Mouse (Mus musculus) hindbrain, embryonic 14.5 days (tissue): Measurements from ENCODE around the gene Pex14. TPM values are rescaled to one million over a fixed set of nuclear protein-coding genes. Genes with fewer than 3 reads are reported as not detected.

Experiments used
- ATAC-seq: fragments of 200-750 bp; cut with Nextera tagmentation; 2 replicates; pipeline ENCODE4 v1.8.0; 2017; ENCODE audit warnings: moderate number of reproducible peaks, mild to moderate bottlenecking, moderate TSS enrichment, moderate library complexity; ENCODE audit not compliant: low FRiP score
- DNase-seq: peaks from one replicate; pipeline ENCODE4 v3.0.0-alpha.2; 2015; ENCODE audit warnings: low spot score
- H3K27ac ChIP-seq: fragments of 300-500 bp; sonication (generic); 2 replicates; pipeline ENCODE4 v1.5.1; 2014; ENCODE audit warnings: mild to moderate bottlenecking, moderate library complexity
- H3K27me3 ChIP-seq: fragments of 300-500 bp; sonication (generic); 2 replicates; pipeline ENCODE4 v1.6.1; 2014; ENCODE audit warnings: mild to moderate bottlenecking, low read length, mixed read lengths; ENCODE audit not compliant: control insufficient read depth, insufficient read depth
- H3K36me3 ChIP-seq: fragments of 300-500 bp; sonication (generic); replicated peaks from 2 replicates; pipeline ENCODE4 v1.6.1; 2014; ENCODE audit not compliant: control insufficient read depth, insufficient read depth
- H3K4me1 ChIP-seq: fragments of 300-500 bp; sonication (generic); replicated peaks from 2 replicates; pipeline ENCODE4 v1.6.1; 2014; ENCODE audit warnings: antibody characterized with exemption, low read length, mixed read lengths; ENCODE audit not compliant: control insufficient read depth, insufficient read depth
- H3K4me2 ChIP-seq: fragments of 300-500 bp; sonication (generic); replicated peaks from 2 replicates; pipeline ENCODE4 v1.6.1; 2014; ENCODE audit warnings: mild to moderate bottlenecking, moderate library complexity
- H3K4me3 ChIP-seq: fragments of 300-500 bp; sonication (generic); replicated peaks from 2 replicates; pipeline ENCODE4 v1.5.1; 2014; ENCODE audit warnings: mild to moderate bottlenecking, low read length
- H3K9ac ChIP-seq: fragments of 300-500 bp; sonication (generic); 2 replicates; pipeline ENCODE4 v1.6.1; 2014
- H3K9me3 ChIP-seq: fragments of 300-500 bp; sonication (generic); 2 replicates; pipeline ENCODE4 v1.6.1; 2016; ENCODE audit warnings: low read length; ENCODE audit not compliant: control insufficient read depth
- WGBS: fragments of 180-500 bp; shearing (Covaris S2); extraction: QIAGEN DNeasy Blood & Tissue Kit; methylation state at CpG from one replicate; pipeline ENCODE4 v1.1.7; 2014; 5-methylcytosine and 5-hydroxymethylcytosine counted together
- polyA plus RNA-seq: library from polyadenylated mRNA; unstranded; fragments of >200 nt; fragmentation: Nextera tagmentation; extraction: Ambion mirVana; gene quantifications from 2 replicates; pipeline ENCODE4 v1.2.1, GENCODE M21; 2014

Gene Pex14
- polyA plus RNA-seq, 1 experiment from 2014 or later: 47.0 TPM

DNA sequence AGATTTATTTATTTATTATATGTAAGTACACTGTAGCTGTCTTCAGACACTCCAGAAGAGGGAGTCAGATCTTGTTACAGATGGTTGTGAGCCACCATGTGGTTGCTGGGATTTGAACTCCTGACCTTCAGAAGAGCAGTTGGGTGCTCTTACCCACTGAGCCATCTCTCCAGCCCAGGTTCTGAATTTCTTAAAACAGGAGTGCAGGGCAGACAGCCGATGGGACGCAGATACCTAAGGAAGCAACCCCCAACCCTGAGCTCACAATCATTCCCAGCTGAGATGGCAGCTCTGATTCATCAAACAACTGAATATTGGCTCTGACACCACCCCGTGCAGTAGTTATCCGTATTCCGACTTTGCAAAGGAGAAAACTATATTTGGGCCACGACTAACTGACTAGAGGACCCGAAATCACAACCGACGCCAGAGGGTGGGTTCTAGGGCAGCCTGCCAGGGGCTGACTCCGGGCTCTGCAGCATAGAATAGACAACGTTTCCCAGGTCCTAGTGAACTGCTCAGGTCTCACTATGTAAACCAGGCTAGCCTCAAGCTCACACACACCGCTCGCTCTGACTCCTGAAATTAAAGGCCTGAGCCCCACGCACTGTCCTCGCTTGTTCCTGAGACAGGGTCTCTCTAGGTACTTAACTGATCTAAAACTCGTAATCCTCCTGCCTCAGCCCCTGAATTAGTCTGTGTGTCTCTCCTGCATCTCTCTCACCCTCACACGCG lies 36.6 kb upstream of the Pex14 start:
- H3K36me3 ChIP-seq: no peaks in the 10 kb centered on the region
- DNase-seq (no peak), ATAC-seq (no peak)
- 0 out of 2 replicates have a peak, but pooled peaks cover 5% of the 10 kb centered on the region for H3K4me1 ChIP-seq
- H3K4me2 ChIP-seq: peak overlapping the region; percentile 68
- WGBS: 68% methylated on average over 18 of the region's 18 CpGs
- no peak overlapping the region for H3K27ac ChIP-seq
- no peaks in the 10 kb centered on the region for H3K9me3 ChIP-seq
- H3K4me3 ChIP-seq: peak overlapping the region; percentile 71
- H3K9ac ChIP-seq: peak overlapping the region; percentile 73; the same call in 1 of the 2 replicates
- no peaks in the 10 kb centered on the region for H3K27me3 ChIP-seq

DNA sequence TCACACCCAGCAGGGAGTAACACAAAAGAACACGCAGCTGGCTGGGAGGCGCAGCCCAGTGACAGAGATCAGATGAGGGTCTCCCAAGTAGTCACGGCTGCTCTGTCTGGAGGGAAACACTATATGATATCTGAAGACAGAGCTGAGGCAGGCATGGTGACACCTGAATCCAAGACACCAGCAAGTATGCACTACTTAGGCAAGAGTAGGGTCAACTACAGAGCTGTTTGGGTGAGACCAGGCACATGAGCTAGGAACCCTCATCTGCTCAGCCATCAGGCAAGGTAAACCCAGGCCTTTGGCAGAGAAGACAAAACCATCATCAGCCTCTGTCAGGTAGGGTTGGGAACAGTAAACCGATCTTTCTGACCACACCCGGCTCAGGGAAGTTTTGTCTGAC lies 33.7 kb upstream of the Pex14 start:
- 0 out of 2 replicates have a peak overlapping the region, but pooled peaks have one; percentile 5 for H3K9ac ChIP-seq
- no peak for DNase-seq
- H3K36me3 ChIP-seq: peaks cover 8% of the 10 kb centered on the region; the same call in 1 of the 2 replicates
- H3K4me1 ChIP-seq: 0 out of 2 replicates have a peak, but pooled peaks cover 5% of the 10 kb centered on the region
- WGBS: 87% methylated on average over 5 of the region's 5 CpGs
- H3K4me2 ChIP-seq: no peak overlapping the region
- no peak for ATAC-seq
- H3K27ac ChIP-seq: no peak overlapping the region
- no peaks in the 10 kb centered on the region for H3K9me3 ChIP-seq
- H3K4me3 ChIP-seq: no peak overlapping the region
- no peaks in the 10 kb centered on the region for H3K27me3 ChIP-seq

DNA sequence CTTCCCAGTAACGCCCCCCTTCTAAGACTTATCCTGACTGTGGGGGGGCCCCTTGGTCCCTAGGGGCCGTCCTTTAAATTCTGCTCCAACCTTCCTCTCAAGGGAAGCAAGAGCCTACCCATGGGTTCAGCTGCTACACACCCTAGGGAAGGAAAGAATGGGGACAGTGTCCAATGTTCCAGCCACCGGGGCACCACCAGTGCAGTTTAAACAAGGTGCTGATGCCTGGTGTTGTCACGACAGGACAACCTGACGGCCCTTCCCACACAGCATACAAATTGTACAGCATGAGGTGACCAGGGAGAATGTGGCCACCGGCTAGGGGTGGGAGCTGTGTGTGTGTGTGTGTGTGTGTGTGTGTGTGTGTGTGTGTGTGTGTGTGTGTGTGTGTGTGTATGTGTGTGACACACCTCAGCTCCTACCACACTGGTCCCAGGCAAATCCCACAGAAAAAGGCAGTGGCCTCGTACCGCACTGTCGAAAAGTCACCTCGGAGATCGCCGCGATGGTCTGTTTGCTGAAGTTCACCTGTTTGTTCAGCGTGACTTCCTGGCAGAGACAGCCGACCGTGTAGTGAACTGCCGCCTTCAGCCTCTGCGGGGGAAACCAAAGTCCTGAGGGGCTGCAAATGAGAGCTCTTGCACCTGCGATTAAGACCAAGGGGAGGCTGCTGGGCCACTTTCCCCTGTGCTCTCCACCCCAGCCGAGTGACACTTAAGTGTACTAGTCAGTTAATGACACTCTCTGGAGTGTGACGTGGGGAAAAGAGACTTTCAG lies 32.3 kb upstream of the Pex14 start:
- no peak for DNase-seq

DNA sequence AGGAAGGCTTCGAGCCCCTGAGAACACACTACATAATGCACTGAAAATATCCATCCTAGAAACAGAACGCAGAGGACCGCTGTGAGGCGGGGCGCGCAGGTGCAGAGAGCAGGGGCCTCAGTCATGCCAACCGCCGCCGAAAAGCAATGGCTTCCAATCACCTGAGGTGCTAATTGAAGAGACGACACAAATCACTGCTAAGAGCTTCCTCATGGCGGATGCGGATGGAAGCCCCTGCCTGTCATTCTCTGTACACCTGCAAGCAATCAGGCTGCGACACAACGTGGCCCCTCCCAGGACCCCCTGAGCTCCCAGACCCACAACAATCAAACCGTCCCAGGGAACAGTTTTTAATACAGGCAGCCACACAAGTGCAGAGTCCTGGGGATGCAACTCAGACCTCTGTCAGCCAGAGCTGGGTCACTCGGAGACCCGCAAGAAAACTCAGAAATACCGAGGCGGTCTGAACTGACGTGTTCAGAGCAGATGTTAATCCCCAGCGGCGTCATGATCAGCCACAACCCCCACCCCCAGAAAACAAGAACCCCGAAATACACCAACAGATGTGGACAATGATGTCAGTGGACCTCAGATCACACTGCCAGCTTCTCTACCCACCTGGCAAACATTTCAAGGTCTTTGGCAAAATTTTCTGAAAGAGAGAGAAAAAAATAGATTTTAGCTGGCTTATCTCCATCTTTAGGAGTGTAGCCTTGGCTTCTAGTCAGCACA lies 31.5 kb upstream of the Pex14 start:
- 92% methylated on average over 23 of the region's 23 CpGs for WGBS
- Histone ChIP-seq H3K9me3 (no peaks in the 10 kb centered on the region), H3K9ac (no peak overlapping the region), H3K27me3 (no peaks in the 10 kb centered on the region), H3K27ac (no peak overlapping the region), H3K4me3 (no peak overlapping the region), H3K36me3 (peaks cover 8% of the 10 kb centered on the region), H3K4me2 (no peak overlapping the region), H3K4me1 (no peaks in the 10 kb centered on the region)
- no peak for DNase-seq
- ATAC-seq: no peak

More for the DNA sequence above, 32.3 kb upstream of the Pex14 start:
- Histone ChIP-seq H3K9me3 (no peaks in the 10 kb centered on the region), H3K27me3 (no peaks in the 10 kb centered on the region), H3K9ac (no peak overlapping the region), H3K4me2 (no peak overlapping the region), H3K36me3 (peaks cover 8% of the 10 kb centered on the region), H3K4me3 (no peak overlapping the region), H3K4me1 (0 out of 2 replicates have a peak, but pooled peaks cover 5% of the 10 kb centered on the region), H3K27ac (no peak overlapping the region)
- no peak for ATAC-seq
- 92% methylated on average over 21 of the region's 21 CpGs for WGBS

DNA sequence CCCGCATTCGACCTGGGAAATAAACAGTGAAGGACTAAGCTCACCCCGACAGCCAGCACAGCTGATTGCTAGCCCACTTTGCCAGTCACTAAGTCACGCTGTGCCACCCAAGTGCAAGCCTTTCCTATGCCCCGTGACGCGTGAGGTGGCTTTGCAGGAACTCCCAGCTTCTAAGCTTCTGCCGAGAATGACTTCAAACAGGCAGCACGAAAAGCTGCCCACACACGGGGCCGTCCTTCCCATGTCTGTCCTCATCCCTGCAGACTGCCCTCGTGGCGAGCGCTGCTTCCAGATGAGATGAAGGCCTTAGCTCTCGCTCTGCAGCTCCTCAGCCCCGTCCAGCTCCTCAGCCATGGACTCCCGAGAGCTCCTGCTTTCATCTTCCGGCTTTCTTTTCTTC lies 28.8 kb upstream of the Pex14 start:
- Histone ChIP-seq H3K4me1 (no peaks in the 10 kb centered on the region), H3K36me3 (peaks cover 8% of the 10 kb centered on the region), H3K27me3 (no peaks in the 10 kb centered on the region), H3K9me3 (no peaks in the 10 kb centered on the region), H3K9ac (no peak overlapping the region), H3K4me2 (no peak overlapping the region), H3K27ac (no peak overlapping the region), H3K4me3 (no peak overlapping the region)
- 87% methylated on average over 18 of the region's 18 CpGs for WGBS
- ATAC-seq (no peak), DNase-seq (no peak)

DNA sequence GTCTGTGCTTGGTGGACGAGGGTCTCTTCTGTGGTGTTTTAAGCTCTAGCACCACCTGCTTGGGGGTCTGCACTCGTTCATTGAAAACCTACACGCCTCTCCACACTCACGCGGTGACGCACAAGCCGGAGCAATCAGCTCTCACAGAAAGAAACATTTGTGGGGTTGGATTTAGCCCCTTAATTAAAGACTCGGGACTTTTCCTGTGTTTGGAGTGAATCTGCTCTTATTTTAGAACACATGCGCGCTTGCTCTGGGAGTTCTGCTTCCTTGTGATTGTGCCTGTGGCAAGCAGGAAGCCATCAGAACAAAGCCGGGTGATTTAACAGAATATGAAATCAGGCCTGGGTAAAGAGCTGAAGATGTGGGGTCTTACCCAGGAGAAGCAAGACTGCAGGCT lies 27.0 kb upstream of the Pex14 start, which contains the start of gene Cort:
Gene Cort (minus strand): TSS at position 101 of the 400 bp plus-strand sequence.
- H3K36me3 ChIP-seq: peaks cover 15% of the 10 kb centered on the region
- 89% methylated on average over 11 of the region's 11 CpGs for WGBS
- H3K4me2 ChIP-seq: no peak within 1 kb of the TSS
- H3K4me1 ChIP-seq: no peaks in the 10 kb centered on the region
- ATAC-seq (no peak), DNase-seq (no peak)
- no peaks in the 10 kb centered on the region for H3K27me3 ChIP-seq
- H3K9me3 ChIP-seq: no peaks in the 10 kb centered on the region
- no peak within 1 kb of the TSS for H3K4me3 ChIP-seq
- H3K9ac ChIP-seq: no peak within 1 kb of the TSS
- no peak within 1 kb of the TSS for H3K27ac ChIP-seq

DNA sequence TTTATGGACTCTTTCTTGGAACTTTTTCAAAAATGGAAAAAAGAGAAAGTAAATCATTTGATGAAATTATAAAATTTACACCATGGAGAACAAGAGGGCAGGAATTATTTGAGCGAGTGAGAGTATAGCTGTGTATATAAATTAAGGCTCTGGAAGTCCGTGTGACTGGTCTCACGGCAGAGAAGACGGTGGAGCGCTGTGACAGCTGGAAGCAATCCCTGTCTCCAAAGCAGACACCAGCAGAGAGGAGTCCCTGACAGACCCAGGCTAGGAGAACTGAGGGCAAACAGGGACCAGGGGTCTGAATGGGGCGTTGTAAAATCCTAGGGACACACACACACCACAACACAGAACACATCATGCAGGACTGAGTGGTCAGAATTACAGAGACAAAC lies 26.4 kb upstream of the Pex14 start:
- no peak for DNase-seq
- H3K9me3 ChIP-seq: no peaks in the 10 kb centered on the region
- H3K27me3 ChIP-seq: no peaks in the 10 kb centered on the region
- no peak overlapping the region for H3K27ac ChIP-seq
- 78% methylated on average over 6 of the region's 6 CpGs for WGBS
- ATAC-seq: no peak
- no peak overlapping the region for H3K4me3 ChIP-seq
- H3K4me2 ChIP-seq: no peak overlapping the region
- no peak overlapping the region for H3K9ac ChIP-seq
- H3K36me3 ChIP-seq: peaks cover 19% of the 10 kb centered on the region
- H3K4me1 ChIP-seq: no peaks in the 10 kb centered on the region

DNA sequence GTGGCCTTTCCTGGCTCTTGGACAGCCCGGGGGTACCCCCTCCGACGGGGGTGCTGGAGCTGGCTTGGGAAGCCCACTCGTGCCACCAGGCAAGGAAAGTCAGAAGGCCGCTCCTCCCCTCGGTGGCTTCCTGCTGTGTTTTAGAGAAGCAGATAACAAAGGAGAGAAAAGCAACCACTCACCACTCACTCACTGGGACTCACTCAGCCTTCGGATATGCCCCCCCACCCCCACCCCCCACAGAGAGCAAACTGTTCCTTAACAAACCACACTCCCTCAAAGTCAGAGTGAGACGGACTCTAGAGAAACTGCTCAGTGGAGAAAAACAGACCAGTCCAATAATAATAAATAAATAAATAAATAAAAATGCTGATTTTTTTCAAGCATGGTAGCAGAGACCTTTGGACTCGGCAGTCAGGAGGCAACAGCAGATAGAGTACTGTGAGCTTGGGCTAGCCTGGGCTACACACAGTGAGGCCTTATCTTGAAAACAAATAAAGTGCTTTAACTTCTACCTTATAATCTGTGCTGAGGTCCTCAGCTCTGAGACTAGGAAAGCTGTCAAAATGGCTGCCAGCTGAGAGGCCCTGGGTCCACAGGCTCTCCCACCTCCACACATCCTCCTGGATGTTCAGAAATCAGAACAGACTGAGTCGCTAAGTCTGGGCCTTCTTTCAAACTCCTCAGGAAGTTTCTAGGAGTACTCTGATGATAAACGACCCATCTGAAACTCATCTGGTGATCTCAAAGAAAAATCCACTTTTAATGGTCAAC lies 25.9 kb upstream of the Pex14 start:
- Histone ChIP-seq H3K36me3 (peaks cover 22% of the 10 kb centered on the region), H3K4me2 (no peak overlapping the region), H3K9ac (no peak overlapping the region), H3K27me3 (no peaks in the 10 kb centered on the region), H3K27ac (no peak overlapping the region), H3K4me3 (no peak overlapping the region), H3K9me3 (no peaks in the 10 kb centered on the region), H3K4me1 (no peaks in the 10 kb centered on the region)
- ATAC-seq (no peak), DNase-seq (no peak)
- 38% methylated on average over 11 of the region's 11 CpGs for WGBS
